Mouse (Mus musculus): ENCODE measurements around the gene Lrrc8c. TPM values are rescaled to one million over a fixed set of nuclear protein-coding genes. Genes with fewer than 3 reads are reported as not detected.

Gene Lrrc8c
- polyA plus RNA-seq, 1 experiment from 2014 or later: 10.9 TPM

DNA sequence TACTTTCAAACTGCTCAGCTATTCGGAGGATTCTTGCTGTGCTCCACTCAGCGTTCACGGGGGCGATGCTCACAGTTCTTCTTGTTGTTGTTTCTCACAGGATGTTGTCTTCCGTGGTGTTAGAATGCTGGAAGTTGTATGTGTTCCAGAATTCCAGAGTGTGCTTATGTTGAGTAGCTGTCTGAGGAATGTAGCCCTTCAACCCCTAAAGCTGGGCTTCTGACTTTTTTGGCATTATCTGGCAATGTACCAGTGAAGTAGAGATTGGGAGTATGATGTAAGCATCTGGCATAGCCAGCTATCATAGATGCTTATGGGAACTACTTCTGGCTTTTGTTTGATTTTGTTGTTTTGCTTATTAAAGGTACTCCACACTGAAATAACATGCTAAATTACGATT lies 11.4 kb downstream of the Lrrc8c start:
- Histone ChIP-seq H3K4me3 (no peak overlapping the region), H3K27ac (no peak overlapping the region), H3K4me2 (replicated peaks) (no peak overlapping the region), H3K27me3 (replicated peaks) (no peaks in the 10 kb centered on the region), H3K4me1 (no peaks in the 10 kb centered on the region), H3K36me3 (peaks cover 6% of the 10 kb centered on the region; the same call in 1 of the 2 replicates), H3K9me3 (no peaks in the 10 kb centered on the region), H3K9ac (no peak overlapping the region)
- 81% methylated on average over 6 of the region's 6 CpGs for WGBS
- ATAC-seq (ENCODE audit: low FRiP score, low read depth): no peak

DNA sequence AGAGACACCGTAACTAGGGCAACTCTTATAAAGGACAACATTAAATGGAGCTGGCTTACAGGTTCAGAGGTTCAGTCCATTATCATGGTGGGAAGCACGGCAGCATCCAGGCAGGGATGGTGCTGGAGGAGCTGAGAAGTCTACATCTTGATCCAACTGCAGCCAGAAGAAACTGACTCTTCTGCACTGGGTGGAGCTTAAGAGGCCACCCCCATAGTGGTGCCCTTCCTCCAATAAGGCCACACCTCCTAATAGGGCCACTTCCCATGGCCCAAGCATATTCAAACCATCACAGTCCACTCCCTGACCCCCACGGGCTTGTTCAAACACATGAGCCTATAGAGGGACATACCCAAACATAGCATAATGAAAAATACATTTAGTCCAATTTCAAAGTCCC lies 16.0 kb downstream of the Lrrc8c start:
- no peaks in the 10 kb centered on the region; the same call in 1 of the 2 replicates for H3K36me3 ChIP-seq
- H3K9me3 ChIP-seq: no peaks in the 10 kb centered on the region
- H3K4me1 ChIP-seq: no peaks in the 10 kb centered on the region
- ATAC-seq (ENCODE audit: low FRiP score, low read depth): no peak
- H3K4me3 ChIP-seq: no peak overlapping the region
- WGBS: 90% methylated on average over 3 of the region's 3 CpGs
- H3K4me2 ChIP-seq (replicated peaks): no peak overlapping the region
- no peaks in the 10 kb centered on the region for H3K27me3 ChIP-seq (replicated peaks)
- H3K9ac ChIP-seq: no peak overlapping the region
- H3K27ac ChIP-seq: no peak overlapping the region

DNA sequence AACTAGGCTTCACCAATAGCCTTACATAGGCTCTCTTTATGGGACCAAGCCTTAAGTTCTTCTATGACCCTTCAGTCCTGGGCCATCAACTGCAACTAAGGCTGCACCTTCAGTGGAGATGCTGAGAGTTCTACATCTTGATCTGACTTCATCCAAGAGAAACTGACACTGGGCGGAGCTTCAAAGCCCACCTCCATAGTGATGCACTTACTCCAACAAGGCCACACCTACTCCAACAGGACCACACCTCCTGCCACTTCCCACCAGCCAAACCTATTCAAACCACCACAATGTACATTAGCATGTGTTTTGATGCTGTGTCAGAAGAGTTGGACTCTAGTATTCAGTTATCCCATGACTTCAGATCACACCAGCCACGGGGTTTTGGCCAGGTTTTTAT lies 17.0 kb downstream of the Lrrc8c start:
- Histone ChIP-seq H3K9me3 (no peaks in the 10 kb centered on the region), H3K9ac (no peak overlapping the region), H3K4me1 (no peaks in the 10 kb centered on the region), H3K4me3 (no peak overlapping the region), H3K4me2 (replicated peaks) (no peak overlapping the region), H3K27ac (no peak overlapping the region), H3K27me3 (replicated peaks) (no peaks in the 10 kb centered on the region), H3K36me3 (no peaks in the 10 kb centered on the region; the same call in 1 of the 2 replicates)
- no peak for ATAC-seq (ENCODE audit: low FRiP score, low read depth)
- 94% methylated on average over 2 of the region's 2 CpGs for WGBS

DNA sequence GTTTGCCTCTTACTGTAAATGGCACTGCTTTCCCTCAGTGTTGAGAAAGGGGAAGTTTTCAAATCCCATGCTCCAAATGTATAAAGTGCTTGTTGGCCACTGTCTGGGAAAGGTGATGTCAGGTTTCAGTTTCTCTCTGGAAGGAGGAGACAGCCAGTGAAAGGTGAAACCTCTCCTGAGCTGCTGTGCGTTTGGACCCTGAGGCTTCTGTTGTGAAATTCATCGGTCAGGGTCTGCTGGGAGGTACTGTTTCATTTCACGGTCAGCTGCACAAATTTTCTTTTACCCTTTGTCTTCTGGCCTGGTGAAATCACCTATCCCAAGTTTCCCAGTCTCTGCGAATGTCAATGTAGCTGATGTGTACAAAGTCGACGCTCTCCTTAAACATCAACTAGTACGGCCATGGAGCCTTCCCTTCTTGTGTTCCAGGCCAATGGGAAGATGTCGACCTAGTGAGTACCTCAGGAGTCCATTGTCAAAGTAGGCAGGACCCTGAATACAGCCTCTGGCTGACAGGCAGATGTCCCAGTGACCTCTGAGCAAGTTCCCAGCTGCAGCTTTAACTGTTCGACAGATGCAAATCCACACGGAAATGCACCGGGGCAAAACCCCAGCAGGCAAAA lies 18.0 kb downstream of the Lrrc8c start:
- Histone ChIP-seq H3K4me1 (no peaks in the 10 kb centered on the region), H3K4me3 (no peak overlapping the region), H3K27me3 (replicated peaks) (no peaks in the 10 kb centered on the region), H3K27ac (no peak overlapping the region), H3K9me3 (no peaks in the 10 kb centered on the region), H3K9ac (no peak overlapping the region), H3K36me3 (no peaks in the 10 kb centered on the region; the same call in 1 of the 2 replicates), H3K4me2 (replicated peaks) (no peak overlapping the region)
- 79% methylated on average over 11 of the region's 11 CpGs for WGBS
- no peak for ATAC-seq (ENCODE audit: low FRiP score, low read depth)

DNA sequence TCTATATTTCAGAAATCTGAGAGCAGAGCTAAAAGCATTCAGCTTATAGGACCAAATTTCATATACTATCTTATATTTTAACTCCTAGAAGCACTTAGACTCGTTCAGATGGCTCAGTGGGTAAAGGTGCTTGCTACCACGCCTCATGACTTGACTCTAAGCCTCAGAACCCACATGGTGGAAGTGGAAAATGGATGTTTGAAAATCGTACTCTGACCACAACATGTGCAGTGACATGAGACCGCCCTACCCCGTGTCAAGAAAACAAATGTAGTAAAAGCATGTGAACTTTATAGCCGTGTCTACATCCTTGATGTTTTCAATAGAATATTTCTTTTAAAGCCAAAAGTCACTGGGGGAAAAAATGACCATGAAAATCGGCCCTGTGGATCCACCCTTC lies 21.9 kb downstream of the Lrrc8c start:
- no peaks in the 10 kb centered on the region; the same call in 1 of the 2 replicates for H3K36me3 ChIP-seq
- H3K4me3 ChIP-seq: no peak overlapping the region
- no peak overlapping the region for H3K9ac ChIP-seq
- no peak overlapping the region for H3K27ac ChIP-seq
- ATAC-seq (ENCODE audit: low FRiP score, low read depth): no peak
- H3K4me2 ChIP-seq (replicated peaks): no peak overlapping the region
- H3K9me3 ChIP-seq: no peaks in the 10 kb centered on the region
- 93% methylated on average over 7 of the region's 7 CpGs for WGBS
- H3K27me3 ChIP-seq (replicated peaks): no peaks in the 10 kb centered on the region
- H3K4me1 ChIP-seq: no peaks in the 10 kb centered on the region

DNA sequence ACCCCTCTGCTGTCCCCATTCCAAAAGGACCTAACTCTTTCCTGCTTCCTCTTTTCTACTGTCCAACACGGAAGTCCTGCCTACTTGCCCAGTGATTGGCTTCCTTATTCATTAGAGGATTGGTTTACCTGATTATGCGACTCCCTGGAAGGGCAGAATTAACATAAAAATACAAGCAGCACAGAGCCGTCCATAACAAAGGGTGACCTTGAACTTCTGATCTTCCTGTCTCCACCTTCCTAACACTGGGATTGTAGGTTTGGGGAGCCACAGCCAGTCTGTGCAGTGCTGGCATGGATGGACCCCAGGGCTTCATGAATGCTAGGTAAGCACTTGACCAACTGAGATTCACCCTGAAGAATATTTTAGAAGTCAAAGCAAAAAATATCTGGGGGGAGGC lies 25.9 kb downstream of the Lrrc8c start:
- ATAC-seq (ENCODE audit: low FRiP score, low read depth): no peak
- Histone ChIP-seq H3K4me1 (no peaks in the 10 kb centered on the region), H3K4me3 (no peak overlapping the region), H3K27me3 (replicated peaks) (no peaks in the 10 kb centered on the region), H3K9ac (no peak overlapping the region), H3K9me3 (no peaks in the 10 kb centered on the region), H3K27ac (no peak overlapping the region), H3K4me2 (replicated peaks) (no peak overlapping the region), H3K36me3 (no peaks in the 10 kb centered on the region)
- 37% methylated on average over 3 of the region's 3 CpGs for WGBS

DNA sequence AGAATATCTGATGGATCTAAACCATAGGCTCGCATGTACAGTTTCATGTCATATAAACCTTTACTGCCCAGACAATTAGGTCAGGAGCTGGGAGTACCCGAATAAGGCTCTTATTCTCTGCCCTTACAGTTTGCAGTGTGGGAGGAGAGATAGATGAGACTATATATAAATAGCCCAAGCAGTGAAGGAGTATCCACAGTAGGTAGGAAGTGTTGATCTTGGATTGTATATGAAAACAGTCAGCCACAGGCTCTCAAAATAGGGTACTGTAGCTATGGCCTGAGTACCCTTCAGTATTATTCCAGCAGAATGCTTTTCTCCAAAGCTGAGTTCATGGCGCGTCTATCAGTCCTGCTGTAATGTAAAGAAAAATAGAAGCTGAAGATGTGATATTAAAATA lies 27.9 kb downstream of the Lrrc8c start:
- H3K4me2 ChIP-seq (replicated peaks): no peak overlapping the region
- no peak overlapping the region for H3K27ac ChIP-seq
- no peak overlapping the region for H3K4me3 ChIP-seq
- no peak overlapping the region for H3K9ac ChIP-seq
- H3K27me3 ChIP-seq (replicated peaks): no peaks in the 10 kb centered on the region
- 96% methylated on average over 4 of the region's 4 CpGs for WGBS
- no peaks in the 10 kb centered on the region for H3K9me3 ChIP-seq
- ATAC-seq (ENCODE audit: low FRiP score, low read depth): no peak
- no peaks in the 10 kb centered on the region for H3K4me1 ChIP-seq
- no peaks in the 10 kb centered on the region for H3K36me3 ChIP-seq

DNA sequence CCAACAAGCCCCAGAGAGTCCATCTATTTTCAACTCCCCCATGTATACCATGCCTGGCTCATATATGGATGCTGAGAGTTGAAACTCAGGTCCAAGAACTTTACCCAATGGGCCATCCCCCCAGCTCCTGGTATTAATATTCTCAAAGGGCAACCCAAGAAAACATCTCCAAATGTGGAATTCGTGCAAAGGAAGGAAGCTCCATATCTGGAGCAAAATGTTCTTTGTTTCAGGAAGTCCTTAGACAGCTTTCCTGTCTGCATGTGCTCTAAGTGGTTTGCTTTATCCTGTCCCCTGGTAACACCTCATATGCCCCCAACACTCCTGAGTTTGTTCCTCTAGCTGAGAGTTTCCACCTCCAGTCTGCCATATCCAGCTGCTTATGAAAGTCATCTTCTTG lies 32.6 kb downstream of the Lrrc8c start:
- H3K9ac ChIP-seq: no peak overlapping the region
- H3K9me3 ChIP-seq: no peaks in the 10 kb centered on the region
- H3K4me1 ChIP-seq: no peaks in the 10 kb centered on the region
- no peaks in the 10 kb centered on the region for H3K36me3 ChIP-seq
- no peak for ATAC-seq (ENCODE audit: low FRiP score, low read depth)
- H3K4me3 ChIP-seq: no peak overlapping the region
- WGBS: 81% methylated on average over 1 of the region's 1 CpGs
- H3K27me3 ChIP-seq (replicated peaks): no peaks in the 10 kb centered on the region
- no peak overlapping the region for H3K4me2 ChIP-seq (replicated peaks)
- H3K27ac ChIP-seq: no peak overlapping the region

DNA sequence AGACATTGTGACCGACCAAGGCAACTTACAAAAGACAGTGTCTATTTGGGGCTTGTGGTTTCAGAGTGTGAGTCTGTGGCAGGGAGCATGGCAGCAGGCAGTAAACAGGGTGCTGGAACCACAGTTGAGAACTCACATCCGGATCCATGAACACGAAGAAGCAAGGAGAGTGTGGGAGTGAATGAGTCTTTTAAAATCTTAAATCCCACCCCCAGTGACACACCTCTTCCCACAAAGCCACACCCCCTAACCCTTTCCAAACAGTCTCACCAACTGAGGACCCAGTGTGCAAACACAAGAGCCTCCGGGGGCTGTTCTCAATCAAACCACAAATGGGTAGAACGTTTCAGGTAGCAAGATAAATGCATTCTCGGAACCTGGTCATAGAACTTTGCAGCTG lies 37.1 kb downstream of the Lrrc8c start:
- Histone ChIP-seq H3K4me2 (replicated peaks) (no peak overlapping the region), H3K4me1 (no peaks in the 10 kb centered on the region), H3K36me3 (no peaks in the 10 kb centered on the region; the same call in 1 of the 2 replicates), H3K4me3 (no peak overlapping the region), H3K27ac (no peak overlapping the region), H3K9ac (no peak overlapping the region), H3K27me3 (replicated peaks) (no peaks in the 10 kb centered on the region), H3K9me3 (no peaks in the 10 kb centered on the region)
- 90% methylated on average over 6 of the region's 6 CpGs for WGBS
- ATAC-seq (ENCODE audit: low FRiP score, low read depth): no peak

DNA sequence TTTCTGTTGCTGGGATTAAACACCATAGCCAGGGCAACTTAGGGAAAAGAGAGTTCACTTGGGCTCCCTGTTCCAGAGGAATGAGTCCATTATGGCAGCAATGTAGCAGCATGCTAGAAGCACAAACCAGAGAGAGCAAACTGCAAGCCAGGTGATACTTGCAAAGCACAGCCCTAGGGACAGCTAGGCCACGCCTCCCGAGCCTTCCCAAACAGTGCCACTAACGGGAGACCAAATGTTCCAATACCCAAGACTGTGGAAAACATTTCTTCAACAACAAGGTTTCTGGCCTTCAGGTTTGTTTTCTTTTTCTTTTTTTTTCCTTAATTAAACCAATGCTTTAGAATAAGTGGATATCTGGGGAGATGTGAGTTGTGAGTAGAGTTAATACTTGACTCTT lies 38.2 kb downstream of the Lrrc8c start:
- H3K9me3 ChIP-seq: no peaks in the 10 kb centered on the region
- H3K4me1 ChIP-seq: no peaks in the 10 kb centered on the region
- no peak overlapping the region for H3K27ac ChIP-seq
- no peaks in the 10 kb centered on the region; the same call in 1 of the 2 replicates for H3K36me3 ChIP-seq
- H3K4me2 ChIP-seq (replicated peaks): no peak overlapping the region
- no peak overlapping the region for H3K9ac ChIP-seq
- H3K27me3 ChIP-seq (replicated peaks): no peaks in the 10 kb centered on the region
- ATAC-seq (ENCODE audit: low FRiP score, low read depth): no peak
- no peak overlapping the region for H3K4me3 ChIP-seq
- WGBS: 95% methylated on average over 3 of the region's 3 CpGs

DNA sequence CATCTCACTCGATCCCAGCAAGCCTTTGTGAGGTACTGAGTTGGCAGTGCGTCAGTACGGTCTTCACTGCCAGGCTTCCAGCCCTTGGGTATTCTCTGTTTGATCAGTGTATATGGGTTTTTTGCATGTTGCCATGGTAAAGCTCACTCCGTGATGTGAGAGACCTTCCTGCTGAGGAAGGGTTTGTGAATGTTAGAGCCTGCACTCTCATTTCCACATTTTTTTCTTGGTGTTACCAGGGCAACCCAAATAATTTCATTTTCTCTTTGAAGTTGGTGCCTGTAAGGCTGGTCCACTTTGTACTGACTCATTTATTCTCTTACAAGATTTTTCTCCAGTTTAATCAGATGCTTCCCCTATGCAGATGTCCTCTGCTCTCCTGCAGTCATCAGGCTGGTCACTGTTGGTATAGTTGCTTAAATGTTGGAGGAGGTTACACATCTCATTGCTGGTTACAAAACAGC lies 38.6 kb downstream of the Lrrc8c start:
- Histone ChIP-seq H3K4me1 (no peaks in the 10 kb centered on the region), H3K27me3 (replicated peaks) (no peaks in the 10 kb centered on the region), H3K4me2 (replicated peaks) (no peak overlapping the region), H3K4me3 (no peak overlapping the region), H3K36me3 (no peaks in the 10 kb centered on the region; the same call in 1 of the 2 replicates), H3K9me3 (no peaks in the 10 kb centered on the region), H3K27ac (no peak overlapping the region), H3K9ac (no peak overlapping the region)
- ATAC-seq (ENCODE audit: low FRiP score, low read depth): no peak
- WGBS: 74% methylated on average over 4 of the region's 4 CpGs

DNA sequence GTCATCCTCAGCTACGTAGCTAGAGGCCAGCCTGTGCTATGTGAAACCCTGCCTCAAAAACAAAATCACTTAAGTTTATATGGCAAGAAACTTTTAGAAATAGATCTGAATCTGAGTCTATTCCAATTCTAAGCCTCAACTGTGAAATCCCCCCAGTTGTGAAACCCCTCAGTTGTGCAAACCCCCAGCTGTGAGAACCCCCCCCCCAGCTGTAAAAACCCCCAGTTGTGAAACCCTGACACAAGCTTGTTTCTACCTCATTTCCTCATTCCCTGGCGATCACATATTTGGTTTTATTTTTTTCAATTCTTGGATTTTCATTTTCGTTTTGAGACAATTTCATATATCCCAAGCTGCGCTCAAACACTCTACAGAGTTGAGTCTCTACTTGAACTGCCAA lies 39.3 kb downstream of the Lrrc8c start:
- H3K36me3 ChIP-seq: no peaks in the 10 kb centered on the region; the same call in 1 of the 2 replicates

DNA sequence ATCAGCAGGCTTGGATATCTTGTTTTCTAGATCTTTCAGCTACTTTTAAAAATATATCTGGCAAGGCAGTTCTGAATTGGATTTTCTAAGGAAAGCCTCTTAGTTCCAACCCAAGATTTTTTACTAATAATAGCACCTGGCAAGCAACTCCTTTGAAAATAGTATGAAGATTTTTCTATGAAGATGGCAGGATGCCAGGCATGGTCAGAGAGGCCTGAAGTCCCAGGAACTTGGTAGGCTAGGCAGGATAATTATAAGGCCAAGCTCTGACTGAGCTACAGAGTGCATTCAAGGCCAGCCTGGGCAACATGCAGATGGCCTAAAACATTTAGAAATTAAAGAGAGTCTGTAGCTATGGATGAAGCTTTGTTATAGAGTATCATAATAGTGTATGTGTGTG lies 42.7 kb downstream of the Lrrc8c start:
- no peaks in the 10 kb centered on the region for H3K4me1 ChIP-seq
- no peaks in the 10 kb centered on the region for H3K9me3 ChIP-seq
- H3K36me3 ChIP-seq: no peaks in the 10 kb centered on the region; the same call in 1 of the 2 replicates
- no peaks in the 10 kb centered on the region for H3K27me3 ChIP-seq (replicated peaks)
- H3K4me2 ChIP-seq (replicated peaks): no peak overlapping the region
- H3K4me3 ChIP-seq: no peak overlapping the region
- no peak overlapping the region for H3K9ac ChIP-seq
- no peak overlapping the region for H3K27ac ChIP-seq
- ATAC-seq (ENCODE audit: low FRiP score, low read depth): no peak

More for the DNA sequence above, 39.3 kb downstream of the Lrrc8c start:
- Histone ChIP-seq H3K9me3 (no peaks in the 10 kb centered on the region), H3K27me3 (replicated peaks) (no peaks in the 10 kb centered on the region), H3K4me3 (no peak overlapping the region), H3K4me1 (no peaks in the 10 kb centered on the region), H3K9ac (no peak overlapping the region), H3K4me2 (replicated peaks) (no peak overlapping the region), H3K27ac (no peak overlapping the region)
- WGBS: 93% methylated on average over 4 of the region's 4 CpGs
- no peak for ATAC-seq (ENCODE audit: low FRiP score, low read depth)
